Mouse (Mus musculus): ENCODE measurements around the gene Gm1043.

GRCm38 (mm10) chr5:37241651-37242151 is 156.5 kb downstream of the Gm1043 start, which contains the start of gene Crmp1:
- TF ChIP-seq CTCF (IDR thresholded peaks at IDR 0.05; ENCODE audit: borderline replicate concordance, control insufficient read depth, extremely low read depth, insufficient read depth, low read length, poor library complexity) (no peak), POLR2A (IDR thresholded peaks at IDR 0.05; ENCODE audit: control insufficient read depth, extremely low read depth, insufficient read depth, low read length, poor library complexity) (no peak)

Data from thymus, adult 2 months (tissue).